ENCODE assay signal across 18 mouse cellular contexts in genomic region chr4:139291099-139291498, GRCm38 (mm10).
"Had no signal": no experiment of that assay in that cellular context is flagged by ENCODE, and none has a peak within 500 bp of the region (broad histone marks: within the 10 kb centered on the region; RNA-seq: fewer than 3 reads in every experiment).

No protein-coding gene starts in this region.

- H3K4me3 ChIP-seq: midbrain, embryonic 10.5 days; midbrain, embryonic 12.5 days; myocyte; neural tube, embryonic 13.5 days; neural tube, embryonic 15.5 days had no signal

- H3K27ac ChIP-seq: liver, embryonic 14.5 days; midbrain, embryonic 10.5 days; midbrain, embryonic 12.5 days; neural tube, embryonic 13.5 days; neural tube, embryonic 15.5 days had no signal

- DNase-seq: lung, adult 18-20 months; lung, embryonic 14.5 days; lung, postnatal 10 days; lung, postnatal 4 days; midbrain, embryonic 14.5 days; retina, postnatal 1 day; right cerebral cortex, adult 18-20 months; right cerebral cortex, postnatal 4 days; spleen, adult 18-20 months; thymus, adult 2 months; thymus, postnatal 25 days; thymus, postnatal 4 days had no signal
